Mouse (Mus musculus) lung, adult 2 months (tissue): ENCODE data around the gene Rad51ap2.

Experiments used
- CTCF ChIP-seq: fragments of 200-500 bp; IDR thresholded peaks from 2 replicates; pipeline ENCODE4 v1.5.1; 2011; ENCODE audit warnings: mild to moderate bottlenecking, low read length, control low read depth; ENCODE audit not compliant: insufficient read depth
- POLR2A ChIP-seq: fragments of 200-500 bp; IDR thresholded peaks from 2 replicates; pipeline ENCODE4 v1.6.1; 2011; ENCODE audit warnings: low read depth, mild to moderate bottlenecking, control low read depth, low read length, borderline replicate concordance; ENCODE audit errors: extremely low read depth

DNA sequence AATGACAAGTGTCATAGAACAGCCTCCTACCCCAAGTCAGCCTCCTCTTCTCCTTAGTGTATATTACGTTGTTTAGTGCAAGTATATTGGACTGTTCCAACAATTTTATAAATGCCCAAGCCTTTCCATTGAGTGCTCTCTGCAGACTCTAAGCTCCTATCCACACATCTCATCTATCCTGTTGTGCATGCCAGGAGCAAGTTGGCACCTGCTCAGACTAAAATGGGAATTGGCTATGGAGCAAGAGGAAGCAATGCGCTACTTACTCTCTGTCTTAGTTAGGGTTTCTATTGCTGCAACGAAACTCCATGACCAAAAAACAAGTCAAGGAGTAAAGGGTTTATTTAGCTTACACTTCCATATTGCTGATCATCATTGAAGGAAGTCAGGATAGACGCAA lies 48.2 kb upstream of the Rad51ap2 start:
- TF ChIP-seq CTCF, result no peak
- no peak for TF ChIP-seq POLR2A
